Mouse (Mus musculus) brain, embryonic 14.5 days (tissue): ENCODE results near the gene Per2.

Experiments used
- CTCF ChIP-seq: fragments of 200-500 bp; IDR thresholded peaks from 2 replicates; pipeline ENCODE4 v1.5.1; 2012; ENCODE audit warnings: inconsistent platforms, mild to moderate bottlenecking, moderate library complexity, borderline replicate concordance; ENCODE audit not compliant: insufficient read depth, insufficient read length; ENCODE audit errors: extremely low read depth
- POLR2A ChIP-seq: fragments of 200-500 bp; IDR thresholded peaks from 2 replicates; pipeline ENCODE4 v1.6.1; 2012; ENCODE audit warnings: mild to moderate bottlenecking, inconsistent platforms, borderline replicate concordance; ENCODE audit not compliant: poor library complexity, insufficient read depth, insufficient read length, severe bottlenecking; ENCODE audit errors: extremely low read depth

DNA sequence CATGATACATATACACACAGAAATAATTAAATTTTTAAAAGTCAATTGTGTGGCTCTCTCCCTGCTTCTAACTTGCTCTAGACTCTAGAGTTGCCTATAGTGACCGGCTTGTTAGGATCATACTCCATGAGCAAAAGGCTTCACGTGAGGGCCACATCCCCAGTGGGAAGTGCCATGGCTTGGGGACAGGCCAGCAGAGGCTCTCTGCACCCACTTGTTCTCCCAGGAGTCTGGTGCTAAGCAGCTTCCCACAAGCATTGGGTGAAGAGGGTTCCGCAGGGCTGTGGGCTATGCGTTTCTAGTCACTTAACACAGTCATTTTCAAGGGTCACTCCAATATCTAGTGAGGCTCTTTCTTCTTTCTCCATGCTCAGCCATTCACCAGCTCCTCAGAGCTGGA is 2.0 kb downstream of the Per2 start:
- TF ChIP-seq POLR2A (no peak), CTCF (no peak)
